Mouse (Mus musculus): Measurements from ENCODE around the gene Tas2r138. TPM values are rescaled to one million over a fixed set of nuclear protein-coding genes. Genes with fewer than 3 reads are reported as not detected.

Tas2r138 gene
- polyA plus RNA-seq, 1 experiment = not detected

- Histone ChIP-seq H3K4me3 (no peak overlapping the region), H3K4me2 (ENCODE audit: low read depth) (no peak overlapping the region), H3K36me3 (ENCODE audit: control insufficient read depth, insufficient read depth) (no peaks in the 10 kb centered on the region), H3ac (ENCODE audit: control insufficient read depth, insufficient read length) (no peak overlapping the region), H3K27me3 (ENCODE audit: control insufficient read depth, insufficient read depth, insufficient read length) (no peaks in the 10 kb centered on the region), H3K79me2 (ENCODE audit: control insufficient read depth, insufficient read depth) (no peaks in the 10 kb centered on the region)
- TF ChIP-seq CEBPB (IDR thresholded peaks at IDR 0.05; ENCODE audit: insufficient read depth, poor library complexity, severe bottlenecking) (no peak), POLR2A (IDR thresholded peaks at IDR 0.05; ENCODE audit: insufficient read length, low read depth) (no peak), REST (IDR thresholded peaks at IDR 0.05; ENCODE audit: insufficient read depth, insufficient read length) (no peak), MYOG (IDR thresholded peaks at IDR 0.05; ENCODE audit: control insufficient read depth in 1 of 3, insufficient read depth in 1 of 3, insufficient read length in 2 of 3, low read depth in 2 of 3) (no peak), SRF (IDR thresholded peaks at IDR 0.05; ENCODE audit: control insufficient read depth, insufficient read length, low read depth) (no peak), USF1 (IDR thresholded peaks at IDR 0.05; ENCODE audit: low read depth) (no peak), TCF3 (IDR thresholded peaks at IDR 0.05; ENCODE audit: insufficient read length, low read depth) (no peak), E2F4 (IDR thresholded peaks at IDR 0.05; ENCODE audit: insufficient read depth) (no peak), MAX (IDR thresholded peaks at IDR 0.05; ENCODE audit: low read depth) (no peak), MYOD1 (IDR thresholded peaks at IDR 0.05; ENCODE audit: control insufficient read depth in 1 of 3, insufficient read length in 2 of 3, low read depth in 2 of 3) (no peak), POLR2AphosphoS2 (IDR thresholded peaks at IDR 0.05; ENCODE audit: insufficient read length, low read depth) (no peak), TCF12 (IDR thresholded peaks at IDR 0.05; ENCODE audit: insufficient read depth, poor library complexity, severe bottlenecking) (no peak)
Measured at GRCm38 (mm10) chr6:40576305-40576704, 36.8 kb downstream of the Tas2r138 start.

GRCm38 (mm10) chr6:40573618-40574017, 39.5 kb downstream of the Tas2r138 start:
- TF ChIP-seq REST (IDR thresholded peaks at IDR 0.05; ENCODE audit: insufficient read depth, insufficient read length) (no peak), CEBPB (IDR thresholded peaks at IDR 0.05; ENCODE audit: insufficient read depth, poor library complexity, severe bottlenecking) (no peak), POLR2A (IDR thresholded peaks at IDR 0.05; ENCODE audit: insufficient read length, low read depth) (no peak), TCF12 (IDR thresholded peaks at IDR 0.05; ENCODE audit: insufficient read depth, poor library complexity, severe bottlenecking) (no peak), MYOD1 (IDR thresholded peaks at IDR 0.05; ENCODE audit: control insufficient read depth in 1 of 3, insufficient read length in 2 of 3, low read depth in 2 of 3) (no peak), E2F4 (IDR thresholded peaks at IDR 0.05; ENCODE audit: insufficient read depth) (no peak), USF1 (IDR thresholded peaks at IDR 0.05; ENCODE audit: low read depth) (no peak)
- Histone ChIP-seq H3K27me3 (ENCODE audit: control insufficient read depth, insufficient read depth, insufficient read length) (no peaks in the 10 kb centered on the region), H3K79me2 (ENCODE audit: control insufficient read depth, insufficient read depth) (no peaks in the 10 kb centered on the region), H3K4me3 (no peak overlapping the region), H3ac (ENCODE audit: control insufficient read depth, insufficient read length) (no peak overlapping the region), H3K36me3 (ENCODE audit: control insufficient read depth, insufficient read depth) (no peaks in the 10 kb centered on the region), H3K4me2 (ENCODE audit: low read depth) (no peak overlapping the region)

- H3K4me2 ChIP-seq (ENCODE audit: low read depth) = no peak within 1 kb of the TSS
- TF ChIP-seq TCF3 (IDR thresholded peaks at IDR 0.05; ENCODE audit: insufficient read length, low read depth) (no peak), MAX (IDR thresholded peaks at IDR 0.05; ENCODE audit: low read depth) (no peak), E2F4 (IDR thresholded peaks at IDR 0.05; ENCODE audit: insufficient read depth) (no peak), MYOD1 (IDR thresholded peaks at IDR 0.05; ENCODE audit: control insufficient read depth in 1 of 3, insufficient read length in 2 of 3, low read depth in 2 of 3) (no peak), USF1 (IDR thresholded peaks at IDR 0.05; ENCODE audit: low read depth) (no peak), POLR2A (IDR thresholded peaks at IDR 0.05; ENCODE audit: insufficient read length, low read depth) (no peak), REST (IDR thresholded peaks at IDR 0.05; ENCODE audit: insufficient read depth, insufficient read length) (no peak), POLR2AphosphoS2 (IDR thresholded peaks at IDR 0.05; ENCODE audit: insufficient read length, low read depth) (no peak), SRF (IDR thresholded peaks at IDR 0.05; ENCODE audit: control insufficient read depth, insufficient read length, low read depth) (no peak), TCF12 (IDR thresholded peaks at IDR 0.05; ENCODE audit: insufficient read depth, poor library complexity, severe bottlenecking) (no peak), CEBPB (IDR thresholded peaks at IDR 0.05; ENCODE audit: insufficient read depth, poor library complexity, severe bottlenecking) (no peak), MYOG (IDR thresholded peaks at IDR 0.05; ENCODE audit: control insufficient read depth in 1 of 3, insufficient read depth in 1 of 3, insufficient read length in 2 of 3, low read depth in 2 of 3) (no peak)
- no peaks in the 10 kb centered on the region for H3K36me3 ChIP-seq (ENCODE audit: control insufficient read depth, insufficient read depth)
- H3K4me3 ChIP-seq = no peak within 1 kb of the TSS
- no peak within 1 kb of the TSS for H3ac ChIP-seq (ENCODE audit: control insufficient read depth, insufficient read length)
- no peaks in the 10 kb centered on the region for H3K79me2 ChIP-seq (ENCODE audit: control insufficient read depth, insufficient read depth)
- no peaks in the 10 kb centered on the region for H3K27me3 ChIP-seq (ENCODE audit: control insufficient read depth, insufficient read depth, insufficient read length)
Measured at GRCm38 (mm10) chr6:40569187-40569586, 43.9 kb downstream of the Tas2r138 start, which contains the start of gene Olfr460. Olfr460 (plus strand) TSS chr6:40569487.

Other genes with a start within 250 kb of the Tas2r138 start
- 1.0 TPM for gene E330009J07Rik, start 177.2 kb downstream of the Tas2r138 start, polyA plus RNA-seq (2012; fragmentation: generic; extraction: Trizol)
- not detected for gene Wee2, start 174.2 kb downstream of the Tas2r138 start, polyA plus RNA-seq (2012; fragmentation: generic; extraction: Trizol)
- 39.0 TPM for gene Ssbp1, start 142.0 kb downstream of the Tas2r138 start, polyA plus RNA-seq (2012; fragmentation: generic; extraction: Trizol)
- gene Tas2r137, start 122.1 kb downstream of the Tas2r138 start, polyA plus RNA-seq (2012; fragmentation: generic; extraction: Trizol) = not detected
- not detected for gene Tas2r108, start 119.8 kb downstream of the Tas2r138 start, polyA plus RNA-seq (2012; fragmentation: generic; extraction: Trizol)
- not detected for gene Prss37, start 93.8 kb downstream of the Tas2r138 start, polyA plus RNA-seq (2012; fragmentation: generic; extraction: Trizol)
- not detected for gene Olfr461, start 58.3 kb downstream of the Tas2r138 start, polyA plus RNA-seq (2012; fragmentation: generic; extraction: Trizol)
- gene Olfr460, start 43.8 kb downstream of the Tas2r138 start, polyA plus RNA-seq (2012; fragmentation: generic; extraction: Trizol) = not detected
- 0.05 TPM for gene Clec5a, start 27.5 kb downstream of the Tas2r138 start, polyA plus RNA-seq (2012; fragmentation: generic; extraction: Trizol)
- 3.3 TPM for gene Mgam, start 15.5 kb upstream of the Tas2r138 start, polyA plus RNA-seq (2012; fragmentation: generic; extraction: Trizol)

Data from myocyte (in vitro differentiated cells).